Mouse (Mus musculus) B cell, adult 62 days (primary cell): ENCODE measurements around the gene Gadd45b. TPM values are rescaled to one million over a fixed set of nuclear protein-coding genes. Genes with fewer than 3 reads are reported as not detected.

ENCODE experiments used
- total RNA-seq: library from RNA; stranded (reverse); gene quantifications from 4 replicates; pipeline ENCODE4 v1.2.4, GENCODE M21; 2023

Gadd45b gene
- total RNA-seq: 39.7 to 58.7 TPM (median 48.3 TPM) in 4 replicates

DNA sequence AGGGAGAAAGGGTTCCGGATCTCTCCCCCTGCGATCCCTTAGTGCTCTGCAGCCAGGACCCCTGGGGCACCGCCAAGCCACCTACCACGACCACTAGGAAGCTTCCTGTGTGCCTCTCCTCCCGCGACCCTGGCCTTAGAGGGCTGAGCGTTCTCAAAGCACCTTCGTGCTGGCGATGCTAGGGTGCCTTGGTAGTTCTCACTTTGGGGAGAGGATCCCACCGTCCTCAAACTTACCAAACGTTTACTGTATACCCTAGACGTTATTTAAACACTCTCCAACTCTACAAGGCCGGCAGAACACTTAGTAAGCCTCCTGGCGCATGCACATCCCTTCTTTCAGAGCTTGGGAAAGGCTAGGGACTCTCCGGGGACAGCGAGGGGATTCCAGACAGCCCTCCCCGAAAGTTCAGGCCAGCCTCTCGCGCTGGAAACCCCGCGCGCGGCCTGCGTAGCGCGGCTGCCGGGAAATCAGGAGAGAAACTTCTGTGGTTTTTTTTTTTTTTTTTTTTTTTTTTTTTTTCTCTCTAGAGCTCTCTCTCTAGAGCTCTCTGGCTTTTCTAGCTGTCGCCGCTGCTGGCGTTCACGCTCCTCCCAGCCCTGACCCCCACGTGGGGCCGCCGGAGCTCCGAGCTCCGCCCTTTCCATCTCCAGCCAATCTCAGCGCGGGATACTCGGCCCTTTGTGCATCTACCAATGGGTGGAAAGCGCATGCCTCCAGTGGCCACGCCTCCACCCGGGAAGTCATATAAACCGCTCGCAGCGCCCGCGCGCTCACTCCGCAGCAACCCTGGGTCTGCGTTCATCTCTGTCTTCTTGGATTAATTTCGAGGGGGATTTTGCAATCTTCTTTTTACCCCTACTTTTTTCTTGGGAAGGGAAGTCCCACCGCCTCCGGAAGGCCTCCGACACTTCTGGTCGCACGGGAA, at the start of gene Gadd45b:
TSS of gene Gadd45b (plus strand) at position 775 of the 928 bp plus-strand sequence.

DNA sequence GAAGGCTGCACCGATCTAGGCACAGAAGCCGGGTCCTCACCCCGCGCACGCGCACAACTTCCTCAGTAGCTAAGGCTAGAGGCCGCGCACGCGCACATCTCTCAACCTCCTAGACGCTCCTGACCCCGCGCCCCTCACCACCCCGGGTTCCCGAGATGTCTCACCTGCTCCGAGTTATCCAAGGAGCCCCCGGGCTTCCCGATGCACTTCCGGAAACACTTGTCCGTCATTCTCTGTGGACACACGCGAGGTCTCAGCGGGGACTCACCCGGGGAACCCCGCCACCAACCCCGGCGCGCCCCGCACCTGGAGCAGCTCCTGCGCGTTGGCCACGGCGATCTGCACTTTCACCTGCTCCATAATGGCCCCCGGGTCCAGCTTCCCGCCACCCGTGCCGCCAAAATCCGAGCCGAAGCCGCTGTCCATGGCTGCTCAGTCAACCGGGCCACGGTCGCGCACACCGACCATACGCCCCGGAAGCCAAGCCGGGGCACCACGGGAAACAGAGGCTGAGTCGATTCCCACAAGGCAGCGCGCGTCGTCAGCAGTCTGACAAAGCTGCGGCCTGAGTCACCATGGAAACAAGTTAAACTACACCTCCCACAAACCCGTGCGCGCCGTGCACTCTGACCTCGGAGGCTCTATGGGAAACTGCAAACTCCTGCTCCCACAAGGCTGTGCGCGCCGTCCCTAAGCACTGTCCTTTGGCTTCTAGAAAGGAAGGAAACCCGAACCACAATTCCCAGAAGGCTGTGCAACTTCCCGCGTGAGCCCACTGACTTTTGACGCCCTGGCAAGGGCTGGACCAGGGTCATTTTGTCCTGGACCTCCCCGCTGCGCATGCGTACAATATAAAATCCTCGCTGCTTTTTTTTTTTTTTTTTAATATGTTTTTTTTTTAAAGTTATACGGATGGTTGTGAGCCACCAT, 29.3 kb upstream of the Gadd45b start, which contains the start of gene Timm13:
TSS of gene Timm13 (minus strand) at position 652 of the 930 bp plus-strand sequence.

DNA sequence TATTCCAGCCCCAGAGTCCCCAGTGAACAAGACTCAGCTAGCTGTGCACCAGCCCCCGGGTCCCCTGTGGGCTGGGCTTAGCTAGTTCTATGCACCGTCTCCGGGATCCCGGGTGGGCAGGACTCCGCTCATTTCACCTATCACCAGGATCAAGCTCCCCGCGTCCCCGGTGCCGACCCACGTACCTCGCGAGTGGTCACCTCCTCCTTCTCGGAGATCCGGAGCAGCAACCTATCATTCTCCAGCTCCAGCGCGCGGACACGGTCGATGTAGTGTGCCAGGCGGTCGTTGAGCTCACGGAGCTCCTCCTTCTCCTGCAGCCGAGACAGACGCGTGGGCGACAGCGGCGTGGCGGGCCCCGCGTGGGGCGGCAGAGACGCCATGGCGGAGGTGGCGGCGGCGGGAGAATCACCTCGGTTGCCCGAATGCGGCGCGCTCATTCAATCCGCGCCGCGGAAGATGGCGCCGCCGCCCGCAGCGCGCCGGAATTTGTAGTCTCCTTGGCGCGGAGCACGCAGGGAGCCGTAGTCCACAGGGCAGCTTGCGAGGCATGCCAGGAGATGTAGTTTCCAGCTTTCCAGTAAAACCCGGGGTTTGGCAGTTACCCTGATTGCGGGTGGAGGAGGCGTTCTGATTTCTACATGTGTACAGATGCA, 12.0 kb upstream of the Gadd45b start, which contains the start of gene Lmnb2:
TSS of gene Lmnb2 (minus strand) at position 467 of the 656 bp plus-strand sequence.

Other genes with a start within 250 kb of the Gadd45b start
- 94.0 to 111 TPM (median 98.1 TPM) in 4 replicates for gene Mob3a, start 228.1 kb upstream of the Gadd45b start, total RNA-seq
- gene Izumo4, start 227.9 kb upstream of the Gadd45b start, total RNA-seq: 34.0 to 51.5 TPM (median 39.5 TPM) in 4 replicates
- 122 to 151 TPM (median 133 TPM) in 4 replicates for gene Ap3d1, start 187.8 kb upstream of the Gadd45b start, total RNA-seq
- 69.2 to 82.9 TPM (median 74.7 TPM) in 4 replicates for gene Dot1l, start 174.9 kb upstream of the Gadd45b start, total RNA-seq
- 73.0 to 86.5 TPM (median 77.6 TPM) in 4 replicates for gene Sf3a2, start 131.9 kb upstream of the Gadd45b start, total RNA-seq
- gene Plekhj1, start 131.4 kb upstream of the Gadd45b start, total RNA-seq: 99.4 to 138 TPM (median 104 TPM) in 4 replicates
- gene Amh, start 124.8 kb upstream of the Gadd45b start, total RNA-seq: 1.4 to 2.0 TPM (median 1.6 TPM) in 4 replicates
- gene Jsrp1, start 116.6 kb upstream of the Gadd45b start, total RNA-seq: not detected in 4 replicates
- 513 to 527 TPM (median 522 TPM) in 4 replicates for gene Oaz1, start 103.4 kb upstream of the Gadd45b start, total RNA-seq
- not detected in 4 replicates for gene Lingo3, start 86.0 kb upstream of the Gadd45b start, total RNA-seq
- 20.7 to 35.6 TPM (median 25.5 TPM) in 4 replicates for gene Lsm7, start 74.9 kb upstream of the Gadd45b start, total RNA-seq
- 28.8 to 33.2 TPM (median 31.9 TPM) in 4 replicates for gene Sppl2b, start 74.8 kb upstream of the Gadd45b start, total RNA-seq
- not detected in 4 replicates for gene Tmprss9, start 58.2 kb upstream of the Gadd45b start, total RNA-seq
- gene Timm13, start 29.1 kb upstream of the Gadd45b start, total RNA-seq: 57.5 to 75.0 TPM (median 69.9 TPM) in 4 replicates
- 11.6 to 13.6 TPM (median 12.6 TPM) in 4 replicates for gene Lmnb2, start 11.8 kb upstream of the Gadd45b start, total RNA-seq
- 0.27 to 1.4 TPM (median 0.43 TPM) in 4 replicates for gene Gng7, start 84.9 kb downstream of the Gadd45b start, total RNA-seq
- gene Diras1, start 95.6 kb downstream of the Gadd45b start, total RNA-seq: not detected in 4 replicates
- gene Slc39a3, start 107.4 kb downstream of the Gadd45b start, total RNA-seq: 11.2 to 15.3 TPM (median 11.6 TPM) in 4 replicates
- gene Sgta, start 130.1 kb downstream of the Gadd45b start, total RNA-seq: 61.8 to 68.8 TPM (median 65.7 TPM) in 4 replicates
- 13.8 to 17.5 TPM (median 15.7 TPM) in 4 replicates for gene Thop1, start 140.0 kb downstream of the Gadd45b start, total RNA-seq
- gene Creb3l3, start 168.8 kb downstream of the Gadd45b start, total RNA-seq: not detected in 4 replicates
- gene Map2k2, start 175.8 kb downstream of the Gadd45b start, total RNA-seq: 140 to 154 TPM (median 146 TPM) in 4 replicates
- 102 to 107 TPM (median 105 TPM) in 4 replicates for gene Zbtb7a, start 205.1 kb downstream of the Gadd45b start, total RNA-seq
- gene Pias4, start 237.8 kb downstream of the Gadd45b start, total RNA-seq: 60.6 to 70.8 TPM (median 66.5 TPM) in 4 replicates
- gene Eef2, start 246.6 kb downstream of the Gadd45b start, total RNA-seq: 1,970 to 2,090 TPM (median 2,027 TPM) in 4 replicates